Mouse (Mus musculus) liver, embryonic 12.5 days (tissue): ENCODE measurements around the gene Gm17304. TPM values are rescaled to one million over a fixed set of nuclear protein-coding genes. Genes with fewer than 3 reads are reported as not detected.

Source experiments
- polyA plus RNA-seq: library from polyadenylated mRNA; unstranded; fragments of >200 nt; fragmentation: Nextera tagmentation; extraction: Ambion mirVana; gene quantifications from 2 replicates; pipeline ENCODE4 v1.2.1, GENCODE M21; 2016

Gene Gm17304
- polyA plus RNA-seq, 1 experiment from 2014 or later, result not detected

Other genes with a start within 250 kb of the Gm17304 start
- not detected in 2 replicates for gene Barhl2, start 150.9 kb upstream of the Gm17304 start, polyA plus RNA-seq
- 23.2 and 26.3 TPM in 2 replicates for gene Zfp644, start 88.2 kb downstream of the Gm17304 start, polyA plus RNA-seq